Mouse (Mus musculus) olfactory bulb, adult 2 months (tissue): ENCODE measurements around the gene Kpna7.

Experiments used
- CTCF ChIP-seq: fragments of 200-500 bp; IDR thresholded peaks from 2 replicates; pipeline ENCODE4 v1.5.1; 2012; ENCODE audit warnings: low read depth, mild to moderate bottlenecking, low read length, moderate library complexity; ENCODE audit not compliant: insufficient read depth
- POLR2A ChIP-seq: fragments of 200-500 bp; IDR thresholded peaks from 2 replicates; pipeline ENCODE4 v1.6.1; 2012; ENCODE audit warnings: mild to moderate bottlenecking, low read depth, low read length, moderate library complexity; ENCODE audit not compliant: insufficient read depth

DNA sequence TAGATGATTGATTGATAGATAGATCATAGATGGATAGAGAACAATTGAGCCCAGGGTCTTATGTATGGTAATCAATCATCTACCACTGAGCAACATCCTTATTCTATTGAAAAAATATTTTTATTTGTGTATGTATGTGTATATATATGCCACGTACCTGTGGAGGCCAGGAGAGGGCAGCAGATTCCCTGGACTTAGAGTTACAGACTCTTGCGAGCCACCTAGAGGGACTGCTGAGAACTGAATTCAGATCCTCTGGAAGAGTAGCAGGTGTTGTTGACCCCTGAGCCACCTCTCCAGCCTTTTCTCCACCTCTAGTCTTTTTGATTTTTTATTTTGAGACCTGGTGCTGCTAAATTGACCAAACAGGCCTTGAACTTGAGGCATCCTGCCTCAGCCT lies 85.3 kb downstream of the Kpna7 start:
- TF ChIP-seq POLR2A (no peak), CTCF (no peak)
